Mouse (Mus musculus) neural tube, embryonic 10.5 days (tissue): ENCODE results near the gene Dph6.
"Not testable (repeated sequence)": the region's sequence is repeated elsewhere in the genome, so short reads cannot be mapped to it uniquely, and the experiment has no call there.

Experiments
- DNase-seq: peaks from one replicate; pipeline ENCODE4 v3.0.0-alpha.2; 2017; ENCODE audit warnings: low spot score; ENCODE audit errors: extremely low spot score

Dph6 gene

DNA sequence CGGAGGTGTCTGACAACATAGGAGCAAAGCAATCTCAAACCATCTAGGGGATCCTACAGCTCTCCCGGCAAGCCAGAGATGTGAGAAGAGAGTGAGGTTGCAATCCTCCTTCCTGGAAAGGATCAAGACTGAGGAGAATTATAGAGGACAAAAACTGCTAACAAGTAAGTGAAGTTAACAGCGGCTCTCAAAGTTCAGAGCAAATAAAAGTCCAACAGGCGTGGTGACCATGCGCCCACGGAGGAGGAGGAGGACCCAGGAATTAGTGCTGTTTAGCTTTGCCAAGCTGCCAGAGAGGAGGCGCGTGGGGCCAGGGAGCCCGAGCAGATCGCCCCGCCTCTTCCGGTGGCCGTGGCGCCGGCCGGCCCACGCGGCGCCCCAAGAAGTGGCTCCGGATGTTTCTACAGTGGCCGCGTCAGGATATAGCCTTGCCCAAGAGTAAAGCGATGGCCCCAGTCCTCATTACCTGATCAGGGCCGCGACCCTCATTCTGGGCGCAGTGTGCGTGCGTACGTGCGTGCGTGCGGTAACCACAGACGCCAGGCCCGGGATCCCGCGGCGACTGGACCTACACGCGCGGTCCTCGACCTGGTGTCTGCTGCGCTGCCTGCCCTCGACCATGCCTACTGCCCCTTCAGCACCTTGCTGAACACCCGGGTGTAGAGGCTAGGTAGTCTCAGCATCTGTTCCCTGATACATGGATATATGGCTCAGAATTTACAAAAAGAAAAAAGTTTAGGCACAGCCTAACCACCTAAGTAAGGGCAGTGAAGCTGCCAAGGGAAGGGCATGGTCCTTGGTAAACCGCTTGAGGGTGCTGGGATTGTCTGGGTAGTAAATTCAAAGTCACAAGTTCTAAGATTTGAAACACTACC lies at the start of gene Dph6:
Dph6 (minus strand) TSS at position 600 of the 875 bp plus-strand sequence.
- DNase-seq, result peak; percentile 91

DNA sequence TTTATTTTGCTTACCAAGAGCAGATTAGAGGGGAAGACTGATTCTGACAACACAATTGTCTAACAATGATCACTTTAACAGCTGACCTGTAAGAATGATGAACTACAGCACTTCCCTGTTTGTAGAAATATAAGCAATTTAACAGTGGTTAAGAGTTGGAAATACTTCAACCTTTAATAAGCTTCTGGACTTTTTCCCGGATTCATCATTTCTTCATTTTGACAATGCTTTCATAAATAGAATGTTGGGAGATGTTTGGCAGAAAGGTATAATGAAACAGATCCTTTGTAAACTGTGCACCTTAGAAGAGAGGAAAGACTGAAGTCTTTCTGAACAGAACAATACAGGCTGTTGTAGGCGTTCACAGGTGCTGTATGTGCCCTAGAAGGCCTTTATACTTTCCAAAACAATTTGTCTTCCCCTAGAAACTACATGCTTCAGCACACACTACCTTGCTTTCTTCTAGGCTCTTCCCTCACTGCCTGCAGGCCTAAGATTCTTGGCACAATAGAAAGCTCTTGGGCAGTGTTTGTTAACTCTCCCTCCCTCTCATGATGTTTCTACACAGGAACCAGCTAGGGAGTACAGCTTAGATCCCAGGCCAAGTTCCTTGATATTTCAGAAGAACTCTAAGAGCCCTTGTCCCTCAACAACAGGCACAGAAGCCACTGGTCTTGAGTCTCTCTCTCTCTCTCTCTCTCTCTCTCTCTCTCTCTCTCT lies 46.4 kb upstream of the Dph6 start:
- DNase-seq, result no peak

DNA sequence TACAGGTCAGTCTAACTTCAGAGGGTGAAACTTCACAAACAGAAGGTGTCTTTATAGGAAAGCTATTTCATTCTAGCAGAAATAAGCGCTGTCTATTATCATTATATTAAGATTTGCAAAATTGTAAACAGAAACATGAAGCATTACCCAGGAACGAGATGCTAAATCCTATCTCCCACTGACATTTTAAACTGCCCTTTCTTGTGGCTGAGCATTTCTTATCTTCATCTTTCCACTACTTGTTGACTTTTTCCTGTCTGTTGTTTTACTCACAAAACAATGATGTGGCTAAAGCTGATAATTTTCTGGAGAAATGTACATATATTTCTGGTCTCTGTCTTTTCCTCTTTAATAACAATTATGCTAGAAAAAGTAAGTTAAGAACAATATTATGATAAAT lies 36.8 kb upstream of the Dph6 start:
- DNase-seq, result no peak

GRCm38 (mm10) chr2:114687483-114687882 lies 32.7 kb upstream of the Dph6 start:
- no peak for DNase-seq

- DNase-seq, result no peak
Measured at GRCm38 (mm10) chr2:114687081-114687480, 32.3 kb upstream of the Dph6 start.

GRCm38 (mm10) chr2:114673831-114674230 lies 19.1 kb upstream of the Dph6 start:
- DNase-seq, result no peak

DNA sequence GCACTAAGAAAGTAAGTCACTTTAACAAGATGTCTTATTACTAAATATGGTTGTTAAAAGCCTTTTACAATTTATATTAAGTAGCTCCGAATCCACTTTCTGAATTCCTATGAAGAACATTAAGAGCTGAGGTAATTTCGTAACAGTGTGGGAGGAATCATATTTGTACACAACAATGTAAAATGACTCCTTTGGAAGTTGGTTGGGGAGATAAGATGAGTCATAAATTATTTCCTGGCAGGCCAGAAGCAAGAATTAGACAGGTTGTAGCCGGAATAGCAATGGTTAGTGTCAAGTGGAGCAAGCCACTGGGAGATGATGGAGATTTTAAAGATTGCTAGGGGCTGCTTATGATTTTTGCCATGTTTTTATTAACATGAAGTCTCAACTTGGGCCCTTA lies 16.2 kb upstream of the Dph6 start:
- no peak for DNase-seq

DNA sequence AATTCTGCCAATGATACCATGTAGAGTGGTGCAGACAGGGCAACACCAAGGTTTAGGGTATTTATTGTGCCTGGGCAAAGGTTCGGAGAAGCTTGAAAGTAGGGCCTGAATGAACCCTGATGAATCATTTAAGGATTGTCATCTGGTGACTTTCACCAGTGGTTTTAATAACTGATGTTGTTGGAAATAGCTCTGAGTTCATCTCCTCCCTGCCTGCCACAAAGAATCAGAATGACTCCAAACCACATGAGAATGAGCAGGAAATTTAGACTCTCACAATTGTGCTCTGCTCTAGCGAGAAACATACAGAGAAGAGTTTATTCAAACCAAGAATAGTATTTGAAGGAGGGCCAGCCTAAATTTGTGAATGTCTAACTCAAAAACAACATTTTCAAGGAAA lies 4.2 kb upstream of the Dph6 start:
- no peak for DNase-seq

DNA sequence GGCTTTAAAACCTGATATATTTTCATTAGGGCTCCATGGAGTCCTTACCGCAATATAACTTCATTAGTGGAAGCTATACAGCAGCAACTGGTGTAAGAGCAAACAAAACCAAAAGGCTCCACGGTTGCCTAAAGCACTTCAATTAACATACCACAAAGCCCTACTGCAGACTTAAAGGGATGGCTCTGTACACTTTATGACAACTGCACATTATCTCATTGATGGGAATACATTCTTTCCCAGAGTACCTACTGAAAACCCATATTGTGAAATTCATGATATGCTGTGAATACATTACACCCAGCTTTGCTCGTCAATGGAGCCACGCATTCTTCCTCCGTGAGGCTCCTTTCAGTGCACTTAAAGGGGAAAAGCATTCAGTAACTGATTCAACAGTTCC lies 8.5 kb downstream of the Dph6 start:
- DNase-seq, result no peak

DNA sequence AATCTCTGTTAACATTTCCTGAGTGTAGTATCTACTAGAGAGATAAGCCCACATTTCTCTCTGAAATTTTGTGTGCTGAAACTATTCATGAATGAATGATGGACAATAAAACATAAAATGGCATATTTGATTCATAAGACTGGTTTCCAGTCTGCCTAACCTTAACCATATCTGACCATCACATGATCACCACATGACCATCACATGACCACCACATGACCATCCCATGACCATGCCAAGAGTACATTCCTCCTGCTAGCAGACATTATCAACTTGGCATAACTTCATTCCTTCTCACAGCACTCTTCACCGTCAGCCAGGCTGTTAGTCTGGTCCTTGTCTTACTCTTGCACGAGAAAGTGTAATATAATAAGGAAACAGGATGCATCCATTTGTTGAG lies 10.9 kb downstream of the Dph6 start:
- no peak for DNase-seq

GRCm38 (mm10) chr2:114624683-114625082 lies 30.1 kb downstream of the Dph6 start:
- no peak for DNase-seq

DNA sequence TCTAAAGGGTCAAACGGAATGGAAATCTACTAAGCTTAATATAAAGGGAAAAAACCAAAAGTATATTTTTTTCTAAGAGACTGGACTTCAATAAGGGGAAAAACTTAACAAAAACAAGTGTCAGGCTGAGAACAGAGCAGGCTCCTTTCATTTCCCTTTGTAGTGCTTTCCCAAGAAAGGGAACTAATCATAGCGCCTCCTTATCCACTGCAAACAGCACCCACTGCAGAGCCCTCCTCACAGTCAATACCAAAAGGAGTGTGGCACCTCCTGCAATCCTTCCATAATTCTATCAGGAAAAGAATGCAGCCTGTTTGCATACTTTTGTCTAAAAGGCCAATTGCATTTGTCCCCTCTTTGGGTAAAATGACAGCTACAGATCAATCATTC lies 32.2 kb downstream of the Dph6 start:
- no peak for DNase-seq

DNA sequence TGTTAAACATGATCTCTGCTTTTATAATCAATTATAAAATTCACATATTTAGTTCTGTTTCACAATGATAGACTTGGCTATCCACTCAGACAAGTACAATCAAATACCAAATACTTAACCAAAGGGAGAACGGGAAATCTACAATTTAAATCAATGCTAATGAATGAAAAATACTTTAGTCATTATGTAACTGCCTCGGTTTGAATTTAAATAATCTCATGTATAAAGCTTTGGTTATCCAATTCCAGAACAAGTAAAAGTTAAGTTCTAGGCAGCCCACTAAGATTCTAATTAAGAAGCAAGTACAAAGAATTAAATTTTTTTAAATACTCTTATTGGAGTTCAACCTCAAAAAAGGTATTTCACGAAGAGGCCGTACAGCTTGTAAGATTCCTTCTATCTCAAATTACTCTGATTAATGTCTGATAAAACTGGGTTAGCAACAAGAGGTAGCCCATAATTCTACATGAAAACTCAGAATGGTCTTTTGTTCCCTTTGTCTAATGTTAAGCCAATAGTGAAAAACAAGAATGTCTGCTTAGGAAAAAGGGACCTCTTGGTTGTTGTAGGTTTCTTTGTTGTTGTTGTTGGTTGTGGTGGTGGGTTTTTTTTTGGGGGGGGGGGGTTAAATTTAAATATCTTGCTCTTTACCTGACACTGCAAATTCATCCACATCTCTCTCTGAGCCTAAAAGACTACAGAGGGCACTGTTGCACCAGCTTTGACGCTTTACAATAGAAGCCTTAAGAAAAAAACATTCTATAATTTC lies 32.8 kb downstream of the Dph6 start:
- no peak for DNase-seq

DNA sequence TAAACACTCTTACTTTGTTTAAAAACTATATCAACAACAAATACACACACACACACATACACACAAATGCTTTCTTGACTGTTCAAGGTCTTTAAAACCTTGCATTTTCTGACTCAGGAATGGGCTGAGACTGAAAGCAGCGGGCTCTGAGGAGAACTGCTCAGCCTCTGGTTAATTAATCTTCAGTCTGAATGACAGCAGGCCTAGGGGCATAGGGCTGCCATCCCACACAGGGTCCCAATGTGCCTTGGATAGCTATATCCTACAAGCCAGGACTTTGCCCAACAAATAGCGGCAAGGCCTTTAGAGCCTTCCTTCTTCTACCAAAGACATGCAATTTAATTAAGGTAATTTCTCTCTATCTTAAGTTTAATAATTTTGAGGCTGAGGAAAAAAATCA lies 43.2 kb downstream of the Dph6 start:
- DNase-seq, result no peak

DNA sequence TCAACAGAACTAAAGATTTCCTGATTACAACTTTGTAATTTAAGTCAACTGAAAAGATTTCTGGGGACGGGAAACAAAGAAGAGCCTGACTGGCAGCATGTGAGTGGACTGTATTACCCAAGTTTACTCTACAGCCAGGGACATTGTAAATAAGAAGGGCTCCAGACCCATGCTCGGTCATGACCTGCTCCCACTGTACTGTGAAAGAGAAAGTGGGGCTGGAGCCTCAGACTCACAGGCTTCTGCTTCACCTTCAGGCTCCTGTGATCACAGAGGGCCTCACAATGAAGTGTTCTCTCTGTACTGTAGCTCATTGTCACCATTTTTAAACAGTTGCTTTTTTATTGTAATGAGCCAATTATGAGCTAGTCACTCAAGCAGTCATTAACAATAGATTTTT lies 44.7 kb downstream of the Dph6 start:
- DNase-seq, result no peak

DNA sequence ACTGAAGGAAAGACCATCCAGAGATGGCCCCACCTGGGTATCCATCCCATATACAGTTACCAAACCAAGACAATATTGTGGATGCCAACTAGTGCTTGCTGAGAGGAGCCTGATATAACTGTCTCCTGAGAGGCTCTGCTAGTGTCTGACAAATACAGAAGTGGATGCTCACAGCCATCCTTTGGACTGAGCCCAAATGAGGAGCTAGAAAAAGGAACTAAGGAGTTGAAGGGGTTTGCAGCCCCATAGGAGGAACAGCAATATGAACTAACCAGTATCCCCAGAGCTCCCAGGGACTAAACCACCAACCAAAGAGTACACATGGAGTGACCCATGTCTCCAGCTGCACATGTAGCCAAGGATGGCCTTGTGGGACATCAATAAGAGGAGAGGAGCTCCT lies 49.6 kb downstream of the Dph6 start:
- not testable (repeated sequence) for DNase-seq

DNA sequence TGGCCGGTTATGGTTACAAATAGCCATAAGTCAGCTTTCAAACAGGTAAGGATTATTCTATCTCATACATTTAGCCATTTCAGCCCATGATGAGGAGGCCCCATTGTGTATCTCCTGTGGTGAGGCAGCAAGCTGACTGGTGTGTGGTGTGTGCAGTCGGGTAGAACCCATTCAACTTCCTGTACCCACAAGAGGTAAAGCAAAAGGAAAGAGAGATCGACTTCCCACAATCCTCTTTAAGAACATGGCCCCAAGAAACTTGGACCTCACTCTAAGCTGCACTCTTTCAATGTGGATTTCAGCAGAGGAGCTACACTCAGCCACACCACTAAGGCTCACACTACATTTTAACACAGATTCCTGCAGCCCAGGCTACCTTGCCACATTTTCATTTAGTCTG lies 53.6 kb downstream of the Dph6 start:
- DNase-seq, result no peak

DNA sequence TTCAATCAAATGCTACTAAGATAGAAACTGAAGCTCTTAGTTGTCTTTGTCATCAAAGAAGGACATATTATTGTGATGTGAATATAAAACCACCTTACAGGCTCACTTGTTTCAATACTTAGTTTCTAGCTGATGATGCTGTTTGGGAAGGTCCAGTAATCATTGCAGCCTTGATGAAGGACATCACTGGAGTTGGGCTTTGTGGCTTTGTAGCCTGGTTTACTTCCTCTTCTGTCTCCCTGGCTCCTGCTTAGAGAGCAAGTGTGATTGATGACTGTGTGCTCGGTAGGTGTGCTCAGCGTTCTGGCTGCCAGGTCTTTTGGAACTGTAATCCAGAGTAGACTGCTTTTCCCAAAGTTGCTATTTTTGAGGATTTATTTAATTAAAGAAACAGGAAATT lies 55.0 kb downstream of the Dph6 start:
- no peak for DNase-seq

DNA sequence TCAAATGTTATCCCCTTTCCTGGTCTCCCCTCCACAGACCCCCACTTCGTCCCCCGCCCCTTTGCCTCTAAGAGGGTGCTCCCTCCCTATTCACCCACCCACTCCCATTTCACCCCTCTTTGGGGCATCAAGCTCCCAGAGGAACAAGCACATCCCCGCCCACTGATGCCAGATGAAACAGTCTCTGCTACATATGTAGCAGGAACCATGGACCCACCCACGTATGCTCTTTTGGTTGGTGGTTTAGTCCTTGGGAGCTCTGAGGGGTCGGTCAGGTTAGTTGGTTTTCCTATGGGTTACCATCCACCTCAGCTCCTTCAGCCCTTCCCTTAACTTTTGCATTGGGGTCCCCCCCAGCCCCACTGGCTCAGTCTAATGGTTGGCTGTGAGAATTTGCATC lies 61.4 kb downstream of the Dph6 start:
- DNase-seq, result no peak

DNA sequence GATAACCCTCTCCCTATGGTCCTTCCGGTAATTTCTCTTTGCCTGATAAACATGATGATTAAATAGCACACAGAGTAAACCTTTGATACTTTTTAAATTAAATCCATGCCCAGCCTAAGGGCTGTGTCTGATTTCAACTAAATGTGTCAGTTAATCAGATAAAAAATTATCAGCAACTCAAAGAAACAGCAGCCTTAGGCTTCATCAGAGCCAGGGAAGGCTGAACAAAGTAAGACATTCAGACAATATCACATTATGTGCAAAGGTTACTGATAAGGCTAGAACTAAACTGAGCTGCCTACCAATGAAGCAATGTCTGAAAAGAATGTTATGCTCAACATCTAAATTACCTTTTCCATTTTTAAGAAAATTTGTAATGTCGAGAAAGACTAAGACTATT lies 74.0 kb downstream of the Dph6 start:
- no peak for DNase-seq

DNA sequence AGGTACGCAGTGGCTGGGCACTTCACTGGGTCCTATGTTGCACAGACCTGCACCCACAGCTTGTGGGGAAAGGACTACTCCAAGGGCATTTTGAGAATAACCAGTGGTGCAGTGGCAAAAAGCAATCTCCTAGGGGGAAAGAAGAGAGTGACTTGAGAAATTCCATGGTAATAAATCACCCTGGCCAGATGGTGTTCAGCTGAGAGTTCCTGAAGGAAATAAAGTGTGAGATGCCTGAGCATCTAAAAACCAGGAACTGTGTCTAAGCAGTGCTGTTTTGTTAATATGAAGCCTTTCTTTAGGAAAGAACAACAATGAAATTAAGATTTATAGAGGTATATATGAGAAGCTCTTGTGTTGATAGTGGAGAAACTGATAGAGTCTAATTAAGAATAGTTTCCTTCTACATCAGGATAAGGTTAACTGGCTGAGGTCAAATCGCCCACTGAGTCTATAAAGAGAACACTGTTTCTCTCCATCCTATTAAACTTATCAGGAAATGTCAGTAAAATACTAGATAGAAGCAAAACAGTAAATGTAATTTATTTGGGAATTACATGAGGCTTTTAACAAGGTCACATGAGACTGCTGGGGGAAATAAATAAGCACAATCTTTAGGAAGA lies 111.7 kb downstream of the Dph6 start:
- DNase-seq, result peak; percentile 15

DNA sequence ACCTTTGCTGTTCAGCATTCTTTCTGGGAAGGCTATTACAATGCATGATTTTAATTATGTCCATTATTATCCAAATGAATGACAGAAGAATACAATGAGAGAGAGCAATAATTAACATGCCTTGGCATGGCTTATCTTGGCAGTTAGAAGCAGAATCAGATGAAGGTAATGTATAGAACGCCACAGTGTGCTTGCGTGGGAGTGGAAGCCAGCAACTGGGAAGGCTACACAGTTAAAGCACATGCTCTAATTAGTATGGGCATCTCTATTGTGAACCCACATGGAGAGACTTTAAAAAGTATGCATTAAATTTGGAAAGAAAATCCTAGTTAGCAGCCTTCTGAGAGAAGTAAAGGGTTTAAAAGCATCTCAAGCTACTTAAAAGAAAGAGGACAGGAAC lies 112.4 kb downstream of the Dph6 start:
- no peak for DNase-seq
